Mouse (Mus musculus) CD4-positive, CD25-positive, alpha-beta regulatory T cell, adult 4 months (primary cell): ENCODE data around the gene Gm10300. TPM values are rescaled to one million over a fixed set of nuclear protein-coding genes. Genes with fewer than 3 reads are reported as not detected.

Source experiments
- ATAC-seq: one replicate; pipeline ENCODE4 v1.8.0; 2017
- polyA plus RNA-seq, 2 experiments: library from polyadenylated mRNA; unstranded; fragments of 100-300 nt; shearing (Covaris generic); gene quantifications; one replicate each; pipeline ENCODE4 v1.2.1; 2017

Gene Gm10300
- polyA plus RNA-seq, 2 experiments from 2014 or later, result not detected

DNA sequence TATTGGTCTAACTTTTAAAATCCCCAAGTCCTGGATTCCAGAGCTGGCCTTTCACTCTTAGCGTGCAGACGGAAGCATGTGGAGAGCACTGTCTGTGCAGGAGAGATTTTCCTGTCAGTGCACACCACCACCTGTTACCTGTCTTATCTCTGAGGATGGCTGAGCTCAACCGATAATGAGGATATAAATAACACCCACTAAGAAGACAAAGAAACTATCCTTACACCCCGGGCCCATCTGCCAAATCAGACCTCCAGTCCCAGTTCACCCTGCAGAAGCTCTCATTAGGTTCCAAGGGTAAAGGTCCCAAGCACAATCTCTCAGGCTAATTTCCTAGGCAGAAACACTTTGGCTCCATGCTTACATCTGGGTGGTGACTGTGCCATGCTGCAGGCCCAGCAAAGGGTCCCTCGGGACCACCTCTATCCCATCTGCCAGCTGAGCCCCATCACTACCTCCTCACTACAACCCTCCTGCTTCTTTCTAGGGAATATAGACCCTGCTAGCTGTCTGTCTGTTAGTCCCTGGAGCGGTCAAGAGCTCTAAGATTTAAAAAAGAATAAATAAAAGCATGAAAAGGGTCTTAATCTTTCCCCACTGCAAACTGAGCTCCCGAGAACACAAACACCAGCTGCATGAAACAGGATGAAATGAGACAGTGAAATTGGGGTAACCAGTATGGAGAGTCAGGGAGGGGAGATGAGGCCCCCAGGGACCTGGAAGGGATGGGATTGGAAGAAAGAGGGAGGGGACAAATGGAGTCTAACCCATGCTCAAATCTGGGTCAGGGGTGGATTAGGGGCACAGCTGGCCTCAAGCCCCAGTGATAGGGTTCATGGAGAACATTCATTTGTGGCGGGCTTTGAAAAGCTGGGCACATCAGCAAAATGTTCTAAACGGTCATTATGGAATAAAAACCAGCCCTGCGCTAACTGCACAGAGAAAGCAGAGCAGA lies 22.9 kb upstream of the Gm10300 start:
- ATAC-seq, result no peak

DNA sequence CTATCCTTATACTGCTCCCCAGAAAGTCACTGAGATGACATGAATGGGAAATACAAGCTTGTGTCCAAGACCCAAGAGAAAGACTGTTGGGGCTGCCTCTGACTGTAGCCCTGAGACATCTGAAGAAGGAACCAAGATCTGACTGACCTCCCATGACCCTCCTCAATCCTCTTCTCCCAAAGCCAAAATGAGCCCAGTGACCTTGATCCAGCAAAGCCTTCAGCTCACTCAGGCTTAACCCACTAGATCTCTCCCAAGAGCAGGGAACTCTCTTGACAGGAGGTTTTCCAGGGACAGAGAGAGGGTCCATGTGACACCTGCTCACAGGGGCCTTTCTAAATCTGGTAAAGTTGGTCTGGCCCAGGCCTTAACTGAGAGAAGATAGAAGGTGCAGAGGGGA lies 17.2 kb upstream of the Gm10300 start:
- ATAC-seq, result no peak

DNA sequence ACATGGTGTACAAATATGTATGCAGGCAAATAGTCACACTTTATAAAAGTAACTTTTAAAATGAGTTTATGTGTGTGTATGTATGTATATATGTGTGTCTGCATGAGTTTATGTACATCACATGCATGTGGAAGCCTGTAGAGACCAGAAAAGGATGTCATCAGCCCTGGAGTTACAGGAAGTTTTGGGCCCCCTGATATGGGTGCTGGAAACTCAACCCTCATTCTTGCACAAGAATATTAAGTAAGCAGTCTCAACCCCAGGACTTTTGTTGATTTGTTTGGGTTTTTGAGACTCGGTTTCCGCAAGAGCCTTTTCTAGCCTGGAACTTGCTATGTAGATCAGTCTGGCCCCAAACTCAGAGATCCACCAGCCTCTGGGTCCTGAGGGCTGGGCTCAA lies 15.0 kb upstream of the Gm10300 start:
- no peak for ATAC-seq

DNA sequence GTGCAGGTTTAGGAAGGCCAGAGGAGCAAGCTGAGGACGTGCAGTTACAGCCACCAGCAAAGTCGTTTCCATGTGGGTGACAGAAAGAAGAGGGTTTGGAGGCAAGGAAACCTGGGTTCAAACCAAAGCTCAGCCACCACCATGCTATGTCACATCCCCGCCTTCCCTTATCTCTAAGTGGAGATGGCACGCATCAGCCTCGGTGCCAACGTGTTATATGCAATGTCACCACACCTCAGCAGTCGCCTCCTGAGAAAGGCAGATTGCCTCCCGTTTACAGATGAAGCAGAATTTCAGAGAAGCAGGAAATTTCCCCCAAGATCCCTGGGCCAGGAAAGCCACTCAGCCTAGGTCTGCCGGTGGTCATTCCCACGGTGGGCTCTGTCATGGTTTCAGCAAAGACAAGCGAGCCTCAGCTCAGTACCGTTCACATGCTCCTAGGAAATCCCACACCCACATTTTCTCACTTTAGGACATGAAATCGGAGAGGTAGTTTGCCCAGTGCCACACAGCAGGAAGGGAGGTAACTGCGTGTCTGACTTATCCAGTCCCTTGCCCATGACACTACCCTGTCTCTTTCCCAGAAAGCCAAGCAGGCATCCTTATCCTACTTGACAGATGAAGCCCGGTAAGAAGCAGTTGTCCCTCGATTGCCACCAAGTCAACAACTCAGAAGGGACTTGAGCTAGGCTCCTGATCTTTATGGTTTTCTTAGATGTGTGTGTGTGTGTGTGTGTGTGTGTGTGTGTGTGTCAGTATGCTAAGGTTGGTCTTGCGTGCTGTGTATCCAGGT lies 14.3 kb upstream of the Gm10300 start:
- no peak for ATAC-seq

DNA sequence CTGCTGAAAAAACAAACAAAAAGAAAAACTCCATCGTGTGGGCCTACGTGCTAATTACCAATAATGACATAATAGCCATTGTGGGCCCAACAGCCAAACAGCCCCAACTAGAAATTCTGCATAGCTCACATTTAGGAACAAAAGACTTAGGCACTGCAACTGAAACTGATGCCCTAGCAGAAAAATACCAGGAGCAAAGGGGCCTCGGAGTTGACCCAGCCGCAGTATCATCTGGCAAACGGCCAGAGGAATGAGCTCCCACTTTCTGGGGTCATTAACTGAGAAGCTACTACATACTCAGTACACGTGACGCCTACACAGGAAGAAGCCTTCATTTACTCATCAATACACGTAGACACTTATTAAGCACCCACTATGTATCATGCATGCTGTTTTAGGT lies 12.2 kb upstream of the Gm10300 start:
- ATAC-seq, result no peak

DNA sequence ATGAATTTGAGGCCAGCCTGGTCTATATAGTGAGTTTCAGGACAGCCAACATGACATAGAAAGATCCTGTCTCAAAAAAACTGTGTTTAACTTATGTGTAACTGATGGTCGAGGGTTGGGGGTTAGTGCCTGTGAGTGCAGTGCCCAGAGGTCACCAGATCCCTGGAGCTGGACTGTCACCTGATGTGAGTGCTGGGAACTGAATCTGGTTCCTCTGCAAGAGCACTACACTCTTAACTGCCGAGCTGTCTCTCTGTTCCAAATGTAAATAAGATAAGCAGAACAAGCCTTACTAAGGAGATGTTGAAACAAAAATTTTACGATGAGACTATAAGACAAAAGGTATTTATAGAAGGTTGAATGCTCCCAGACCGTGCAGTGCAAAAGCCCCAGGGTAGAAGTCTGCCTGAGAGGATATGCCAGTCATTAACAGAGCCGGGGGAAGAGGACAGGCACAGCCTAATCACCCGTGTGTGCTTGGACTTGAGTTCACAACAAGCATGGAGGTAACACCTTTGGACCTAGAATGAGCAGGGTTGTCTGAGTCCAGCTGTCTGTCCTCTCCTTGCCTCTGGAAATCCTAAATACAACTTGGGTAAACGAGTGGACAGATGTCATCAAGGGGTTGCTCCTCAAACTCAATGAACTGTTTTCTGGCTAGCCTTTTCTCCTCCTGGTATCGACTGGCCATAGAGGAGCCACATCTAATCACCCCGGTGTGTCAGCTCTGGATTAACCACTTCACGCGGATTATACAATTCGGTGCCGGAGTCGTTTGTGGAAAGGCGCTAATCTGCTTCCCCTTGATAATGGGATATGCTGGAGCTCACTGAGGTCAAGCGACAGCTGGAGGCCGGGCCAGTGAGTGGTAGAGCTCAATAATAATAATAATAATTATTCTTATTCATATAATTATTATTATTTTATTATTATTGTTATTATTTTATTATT lies 11.3 kb upstream of the Gm10300 start:
- ATAC-seq, result no peak

DNA sequence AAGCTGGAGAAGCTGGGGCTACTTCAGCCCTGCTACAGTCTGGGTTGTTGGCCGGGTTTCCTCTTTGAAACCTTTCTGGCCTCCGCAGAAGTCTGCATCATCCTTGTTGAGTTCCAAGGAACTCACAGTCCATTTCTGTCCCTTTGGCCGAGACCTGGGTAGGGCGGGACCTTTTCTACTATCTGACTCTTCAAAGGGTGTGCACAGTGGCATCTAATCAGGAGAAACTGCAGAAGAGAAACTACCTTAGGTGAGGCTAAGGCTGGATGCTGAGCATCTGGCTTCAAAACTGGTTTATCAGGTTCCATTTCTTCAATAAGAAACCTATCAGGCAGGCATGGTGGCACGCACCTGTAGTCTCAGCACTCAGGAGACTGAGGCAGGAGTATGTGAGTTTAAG lies 9.9 kb upstream of the Gm10300 start:
- no peak for ATAC-seq

DNA sequence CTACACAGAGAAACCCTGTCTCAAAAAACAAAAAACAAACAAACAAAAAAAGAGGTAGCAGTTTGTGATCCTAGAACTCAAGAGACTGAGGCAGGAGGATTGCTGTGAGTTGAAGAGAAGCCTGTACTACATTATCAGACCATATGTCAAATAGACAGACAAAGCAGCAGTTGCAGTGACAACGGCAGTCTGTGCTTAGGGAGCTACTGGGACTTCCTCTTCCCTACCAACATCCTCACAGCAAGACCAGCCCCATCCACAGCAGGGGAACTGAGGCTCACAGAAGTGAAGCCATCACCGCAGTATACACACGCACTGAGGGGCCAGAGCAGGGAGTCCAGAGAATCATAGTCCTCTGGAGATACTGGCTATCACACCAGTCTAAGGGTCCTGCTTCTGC lies 8.9 kb upstream of the Gm10300 start:
- ATAC-seq, result no peak

DNA sequence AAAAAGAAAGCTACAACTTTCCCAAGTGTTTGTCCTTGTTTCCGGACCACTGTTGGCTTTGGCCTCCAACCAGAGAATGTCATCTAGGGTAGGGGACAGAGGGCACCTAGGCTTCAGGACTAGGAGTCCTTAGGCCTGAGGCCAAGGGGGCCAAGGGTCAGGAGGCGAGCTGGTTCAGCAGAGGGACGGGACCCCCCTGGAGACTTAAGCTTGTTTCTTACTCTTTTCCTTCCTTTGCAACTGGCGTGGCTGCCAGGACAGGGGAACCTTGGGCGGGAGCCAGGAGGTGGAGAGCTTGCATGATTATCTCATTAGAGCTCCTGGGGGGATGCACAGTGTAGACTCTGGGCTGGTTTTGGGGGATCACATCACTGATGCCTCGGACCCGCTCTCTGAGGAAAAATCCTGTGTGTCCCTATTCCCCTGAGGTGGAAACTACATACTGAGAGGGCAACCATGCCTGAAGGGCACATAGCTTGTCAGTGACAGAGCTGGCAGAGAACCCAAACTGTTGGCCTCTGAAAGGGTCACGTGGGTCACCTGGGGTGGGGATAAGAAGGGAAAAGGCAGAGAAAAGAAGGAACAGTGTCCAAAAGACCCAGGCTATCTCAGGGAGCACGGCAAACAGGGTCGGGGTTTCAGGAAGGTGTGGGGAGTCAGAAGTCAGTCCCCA lies 8.3 kb upstream of the Gm10300 start:
- ATAC-seq, result no peak

DNA sequence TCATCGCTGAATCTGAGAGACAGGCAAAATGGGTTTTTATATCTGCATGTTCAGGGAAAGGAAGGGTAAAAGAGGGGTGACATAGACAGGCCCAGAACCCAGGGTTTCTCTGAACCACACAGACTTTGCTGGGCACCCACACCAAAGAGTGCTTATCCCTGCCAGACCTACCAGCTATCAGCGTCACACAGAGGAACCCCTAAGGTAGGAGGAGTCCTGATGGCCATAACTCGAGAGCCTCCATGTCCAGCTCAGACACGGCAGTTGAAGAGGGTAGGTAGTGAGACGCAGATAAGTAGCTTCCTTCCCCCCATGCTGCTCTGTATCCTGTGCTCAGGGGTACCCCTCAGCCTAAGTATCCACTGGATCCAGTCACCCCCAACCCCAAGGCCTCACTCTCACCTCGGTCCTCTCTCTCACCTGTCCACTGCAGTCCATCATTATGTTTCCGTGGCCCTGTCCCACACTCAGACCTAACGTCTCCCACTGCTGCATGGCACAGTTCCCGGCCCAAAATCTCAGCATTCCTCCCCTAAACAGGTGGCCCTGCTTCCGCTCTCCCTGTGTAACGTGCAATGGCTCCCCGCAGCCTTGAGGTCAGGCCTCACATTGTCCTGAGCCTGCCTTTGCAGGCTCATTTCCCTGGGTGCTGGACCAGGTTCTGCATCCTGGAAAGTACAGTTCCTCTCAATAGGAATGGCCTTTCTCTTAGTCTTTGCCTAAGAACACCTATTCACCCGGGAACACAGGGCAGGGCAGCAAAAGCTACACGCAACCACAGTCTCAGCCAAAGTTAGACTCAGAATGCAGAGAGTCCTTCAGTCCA lies 7.2 kb upstream of the Gm10300 start:
- ATAC-seq, result no peak

DNA sequence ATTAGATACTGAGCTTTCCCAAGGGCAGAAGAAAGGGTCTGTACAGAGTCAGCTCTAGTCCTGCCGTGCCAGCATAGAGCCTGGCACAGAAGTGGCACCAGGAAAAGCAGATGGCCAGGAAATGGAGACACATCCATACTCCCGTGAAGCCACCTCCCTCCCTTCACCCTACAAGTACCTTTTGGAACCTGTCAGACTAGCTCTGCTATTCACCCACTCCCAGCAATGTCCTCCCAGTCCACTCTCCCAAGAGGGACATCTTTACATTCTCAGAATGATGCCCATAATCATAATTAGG lies 6.6 kb upstream of the Gm10300 start:
- no peak for ATAC-seq

DNA sequence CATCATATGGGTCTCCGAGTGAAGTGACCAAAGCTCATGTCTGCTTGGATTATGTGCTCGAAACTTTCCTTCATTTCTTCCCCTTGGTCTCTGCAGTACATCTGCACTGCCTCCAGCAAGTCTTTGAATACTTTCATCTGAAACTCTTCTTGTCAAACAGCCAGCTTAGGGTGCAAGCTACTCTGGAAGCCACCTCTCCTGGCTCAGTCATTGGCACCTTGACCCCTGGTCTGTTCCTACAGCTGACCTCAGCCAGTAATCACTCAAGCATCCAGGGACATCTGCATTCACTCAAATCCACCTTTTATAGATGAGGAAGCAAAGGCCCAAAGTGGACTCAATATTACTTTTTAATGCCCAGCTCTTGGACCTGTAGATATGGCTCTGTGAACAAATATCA lies 2.8 kb upstream of the Gm10300 start:
- no peak for ATAC-seq

DNA sequence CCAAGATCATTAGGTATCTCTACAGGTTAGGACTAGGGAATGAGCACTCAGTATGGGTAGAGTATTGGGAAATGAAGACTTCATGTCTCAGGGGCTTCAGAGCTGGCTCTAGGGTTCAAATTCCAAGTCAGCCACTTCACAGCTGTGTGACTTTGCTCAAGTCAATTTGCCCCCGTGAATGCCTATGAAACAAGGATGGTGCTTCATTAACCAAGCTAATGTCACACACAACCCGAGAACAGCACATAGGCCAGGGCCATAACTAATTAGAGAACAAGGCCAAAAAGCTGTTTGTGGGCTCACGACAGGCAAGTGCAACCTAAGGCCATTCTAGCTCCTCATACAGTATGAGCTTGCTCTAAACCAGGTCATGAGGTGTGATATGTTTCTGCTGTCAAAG lies 2.3 kb upstream of the Gm10300 start:
- ATAC-seq, result no peak

DNA sequence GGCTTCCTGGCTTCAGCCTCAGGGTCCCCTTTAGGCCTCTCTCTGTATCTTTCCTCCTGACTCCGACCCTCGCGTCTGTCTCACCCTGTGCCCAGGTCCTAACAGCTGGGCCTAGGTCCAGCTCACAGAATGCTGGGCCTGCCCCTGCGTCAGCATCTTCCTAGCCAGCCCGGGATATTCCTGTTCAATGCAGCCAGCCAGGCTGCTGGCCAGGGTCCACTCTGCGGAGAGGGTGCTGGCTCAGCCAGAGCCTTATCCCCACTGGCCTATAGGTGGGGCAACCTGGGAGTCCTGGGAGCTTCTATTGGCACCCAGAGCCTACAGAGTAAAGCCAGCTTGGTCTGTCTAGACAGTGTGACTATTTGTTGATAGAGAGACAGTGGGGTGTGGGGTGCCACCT lies 1.6 kb upstream of the Gm10300 start:
- no peak for ATAC-seq

DNA sequence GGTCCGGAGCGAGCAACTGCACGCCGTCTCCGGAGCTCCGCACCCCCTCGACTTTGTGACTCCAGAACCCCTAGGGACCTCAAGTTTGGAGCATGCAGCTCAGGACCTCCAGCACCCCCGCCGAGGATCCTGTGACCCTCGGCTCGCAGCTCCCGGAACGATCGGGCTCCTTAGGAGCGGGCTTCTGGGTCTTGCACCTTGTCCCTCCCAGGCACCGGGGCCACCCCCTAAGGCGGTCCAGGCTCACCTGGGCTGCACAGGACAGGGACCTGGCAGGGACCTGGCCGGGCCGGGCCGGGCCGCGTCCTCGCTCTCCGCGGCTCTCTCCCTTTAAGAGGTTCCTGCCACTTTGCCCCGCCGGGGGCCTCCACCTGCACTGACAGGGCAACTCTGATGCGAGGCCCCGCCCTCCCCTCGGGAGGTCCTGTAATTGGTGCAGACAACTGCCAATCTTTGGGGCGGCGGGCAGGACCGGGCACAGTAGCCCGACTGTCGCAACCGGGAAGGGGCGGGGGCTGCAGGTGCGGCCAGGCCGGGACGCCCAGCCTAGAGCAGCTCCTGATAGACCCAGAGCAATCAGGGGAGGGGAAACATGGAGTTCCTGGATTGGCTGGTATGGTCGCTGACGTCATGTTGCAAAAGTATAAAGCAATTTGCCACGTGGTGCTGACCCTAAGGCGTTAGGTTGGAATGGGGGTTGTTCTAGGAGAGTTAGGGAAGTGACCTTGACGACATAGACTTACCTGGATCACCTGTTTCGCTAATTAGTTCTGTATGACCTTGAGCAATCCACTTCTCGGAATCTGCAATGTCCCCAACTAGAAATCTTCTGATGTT lies 654 bp downstream of the Gm10300 start, which contains the start of gene Epb41:
TSS of gene Epb41 (minus strand) at position 389 of the 837 bp plus-strand sequence.
- peak; percentile 97 for ATAC-seq

DNA sequence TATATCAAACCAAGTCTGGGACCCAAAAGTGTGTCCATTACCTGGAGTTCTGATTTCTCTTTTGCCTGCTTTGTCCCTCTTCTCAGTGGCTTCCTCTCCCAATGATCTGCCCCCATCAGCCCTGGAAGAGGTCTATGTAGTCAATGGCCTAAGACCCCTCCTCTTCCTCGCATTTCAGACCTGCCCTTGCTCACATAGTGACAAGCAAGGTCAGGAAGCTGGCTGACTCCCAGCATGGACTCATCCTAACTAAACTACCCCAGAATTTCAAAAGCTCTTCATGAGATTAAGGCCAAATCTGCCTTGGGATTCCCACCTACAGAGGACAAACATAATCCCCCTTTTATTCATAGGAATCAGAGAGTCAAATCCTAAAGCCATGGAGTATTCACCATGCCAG lies 1.3 kb downstream of the Gm10300 start:
- ATAC-seq, result no peak

DNA sequence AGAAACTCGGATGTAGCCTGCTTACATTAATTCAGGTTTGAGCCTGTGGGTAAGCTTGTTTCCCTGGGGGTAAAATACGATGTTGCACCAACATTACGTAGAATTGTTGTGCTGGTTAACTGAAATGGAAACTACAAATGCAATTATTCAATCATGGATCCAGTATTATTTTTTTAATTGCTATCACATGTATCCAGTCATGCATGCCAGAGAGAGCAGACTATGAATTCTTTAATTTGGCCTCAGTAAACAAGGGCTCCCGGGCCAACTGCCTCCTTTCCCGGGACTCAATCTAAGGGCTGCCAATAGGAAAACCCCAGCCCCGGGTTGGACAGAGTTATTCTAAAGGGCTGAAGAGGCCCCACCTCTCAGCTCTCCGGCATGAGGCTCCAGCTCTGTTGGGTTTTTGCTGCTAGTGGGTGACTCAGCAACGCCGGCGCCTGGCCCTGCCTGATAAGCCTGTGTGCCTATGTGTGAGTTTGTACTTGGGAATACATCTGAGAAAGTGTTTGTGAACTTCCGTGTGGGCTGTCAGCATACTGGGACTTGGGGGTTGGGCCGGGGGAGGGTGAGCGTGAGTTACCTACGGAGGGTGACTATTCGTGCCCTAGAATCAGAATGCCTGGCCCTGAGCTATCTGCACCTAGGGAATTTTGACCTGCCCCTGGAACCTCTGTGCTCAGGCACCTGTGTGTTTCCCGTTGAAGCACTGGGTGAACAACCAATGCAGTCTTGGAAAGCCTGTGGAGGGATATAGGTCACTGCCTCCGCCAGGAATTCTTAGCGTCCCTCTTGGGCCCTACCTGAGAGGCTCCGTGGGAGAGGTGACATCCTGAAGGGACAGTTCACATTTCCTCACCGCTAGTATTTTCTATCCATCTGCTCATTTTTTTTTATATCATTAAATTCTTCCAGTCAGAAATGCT lies 2.2 kb downstream of the Gm10300 start:
- ATAC-seq, result no peak

DNA sequence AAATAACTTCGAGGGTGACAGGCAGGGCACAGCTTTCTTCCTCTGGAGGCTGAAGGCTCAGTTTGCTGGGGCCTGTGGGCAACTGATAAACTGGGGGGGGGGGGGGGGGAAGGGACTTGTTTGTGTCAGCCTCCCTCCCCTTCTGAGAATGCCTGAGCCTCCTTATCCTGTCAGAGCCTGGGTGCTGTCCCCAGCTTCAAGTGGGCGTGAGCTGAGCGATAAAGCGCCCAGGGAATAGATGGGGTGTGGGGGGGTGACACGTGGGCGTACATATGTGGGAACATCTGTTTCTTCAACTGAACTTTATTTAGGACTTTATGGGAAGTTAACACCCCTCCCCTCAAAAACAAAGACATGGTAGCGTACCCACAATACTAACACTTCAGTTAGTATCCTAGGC lies 2.9 kb downstream of the Gm10300 start:
- no peak for ATAC-seq

DNA sequence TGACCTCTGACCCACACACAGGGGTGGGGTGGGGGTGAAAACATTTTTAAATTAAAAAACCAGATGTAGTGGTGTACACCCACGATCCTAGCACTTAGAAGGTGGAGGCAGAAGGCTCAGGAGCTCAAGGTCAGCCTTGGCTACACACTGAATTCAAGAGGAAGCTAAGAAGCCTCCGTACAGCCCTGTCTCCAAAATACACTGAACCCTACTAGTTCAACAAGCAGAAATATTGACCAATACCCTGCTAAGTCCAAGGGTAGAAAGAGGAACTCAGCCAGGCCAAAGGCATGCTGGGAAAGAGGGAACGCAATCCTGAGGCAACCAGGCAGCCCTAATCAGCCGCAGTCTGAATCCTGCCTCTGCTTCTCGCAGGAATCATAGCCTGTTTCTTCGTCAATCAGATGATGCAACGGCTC lies 3.8 kb downstream of the Gm10300 start:
- no peak for ATAC-seq
